Mouse (Mus musculus): ENCODE measurements around the gene Prrc2b.

Prrc2b gene

DNA sequence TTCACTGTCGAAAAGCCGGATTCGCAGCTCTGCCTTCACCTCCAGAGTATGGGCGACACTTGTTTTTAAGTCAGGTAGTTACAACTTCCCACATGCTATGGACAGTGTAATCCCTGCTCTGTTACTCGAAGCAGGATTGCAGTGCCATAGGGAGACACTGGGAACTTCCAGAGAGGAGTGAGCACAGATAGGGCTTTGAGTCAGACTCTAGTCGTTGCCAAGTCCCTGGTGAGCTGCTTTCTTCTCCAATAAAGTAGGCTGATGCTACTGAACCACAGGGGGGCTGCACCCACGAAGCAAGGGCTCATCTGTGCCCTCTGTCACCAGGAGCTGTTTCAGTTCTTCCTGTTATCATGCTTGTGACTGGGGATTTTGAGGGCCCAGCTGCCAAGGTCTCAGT, 70.7 kb downstream of the Prrc2b start:
- no peak for DNase-seq (ENCODE audit: low read depth, low spot score)

- no peak for DNase-seq (ENCODE audit: low read depth, low spot score)
Measured at GRCm38 (mm10) chr2:32222057-32222456, 71.2 kb downstream of the Prrc2b start.

GRCm38 (mm10) chr2:32235433-32235832, 84.6 kb downstream of the Prrc2b start:
- no peak for DNase-seq (ENCODE audit: low read depth, low spot score)

GRCm38 (mm10) chr2:32235886-32236759, 85.2 kb downstream of the Prrc2b start, which contains the start of gene Pomt1:
TSS of gene Pomt1 (plus strand) at chr2:32236590.
- peak; percentile 85 for DNase-seq (ENCODE audit: low read depth, low spot score)

GRCm38 (mm10) chr2:32236760-32237487, 86.0 kb downstream of the Prrc2b start:
- peak; percentile 28 for DNase-seq (ENCODE audit: low read depth, low spot score)

- DNase-seq (ENCODE audit: low read depth, low spot score): no peak
Measured at GRCm38 (mm10) chr2:32237571-32237970, 86.7 kb downstream of the Prrc2b start.

DNA sequence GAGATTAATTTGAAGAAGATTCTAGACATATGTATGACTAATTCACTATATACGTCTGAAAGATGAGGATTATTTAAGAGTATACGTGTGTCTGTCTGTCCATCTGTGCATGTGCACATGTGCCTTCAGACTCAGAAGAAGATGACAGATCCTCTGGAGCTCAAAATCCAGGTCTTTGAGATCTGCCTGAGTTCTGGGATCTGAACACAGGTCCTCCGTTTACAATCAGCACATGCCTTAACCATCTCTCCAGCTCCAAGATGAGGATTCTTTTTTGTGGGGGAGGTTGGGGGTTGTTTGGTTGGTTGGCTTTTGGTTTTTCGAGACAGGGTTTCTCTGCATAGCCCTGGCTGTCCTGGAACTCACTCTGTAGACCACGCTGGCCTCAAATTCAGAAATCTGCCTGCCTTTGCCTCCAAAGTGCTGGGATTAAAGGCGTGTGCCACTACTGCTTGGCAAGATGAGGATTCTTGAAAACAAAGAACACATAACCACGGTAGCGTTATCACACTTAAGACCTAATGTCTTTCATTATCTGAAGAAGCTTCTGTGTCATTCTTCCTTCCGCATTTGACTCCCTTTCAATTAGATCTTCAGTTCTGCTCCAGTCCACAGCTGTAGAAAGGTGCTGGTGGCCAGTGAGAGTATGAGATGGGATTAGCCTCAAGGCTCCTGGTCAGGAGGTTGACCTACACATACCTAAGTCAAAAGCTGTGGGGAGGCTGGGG, 88.0 kb downstream of the Prrc2b start:
- DNase-seq (ENCODE audit: low read depth, low spot score): no peak

DNA sequence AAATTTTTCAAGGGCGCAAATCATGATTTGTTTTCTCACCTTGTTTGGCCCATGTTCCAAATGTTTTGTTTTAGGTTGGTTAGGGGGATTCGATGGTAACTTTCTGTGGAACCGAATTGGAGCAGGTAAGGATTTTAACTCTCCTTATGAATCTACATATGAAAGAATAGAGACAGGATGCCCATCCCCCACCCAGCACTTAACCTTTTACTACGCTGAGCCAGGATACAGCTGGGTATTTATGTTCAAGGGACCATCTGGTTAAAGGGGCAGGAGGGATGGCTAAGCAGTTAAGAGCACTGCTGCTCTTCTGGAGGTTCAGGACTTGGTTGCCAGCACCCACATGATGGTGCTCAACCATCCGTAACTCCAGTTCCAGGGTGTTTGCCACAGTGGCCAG, 89.7 kb downstream of the Prrc2b start:
- no peak for DNase-seq (ENCODE audit: low read depth, low spot score)

DNA sequence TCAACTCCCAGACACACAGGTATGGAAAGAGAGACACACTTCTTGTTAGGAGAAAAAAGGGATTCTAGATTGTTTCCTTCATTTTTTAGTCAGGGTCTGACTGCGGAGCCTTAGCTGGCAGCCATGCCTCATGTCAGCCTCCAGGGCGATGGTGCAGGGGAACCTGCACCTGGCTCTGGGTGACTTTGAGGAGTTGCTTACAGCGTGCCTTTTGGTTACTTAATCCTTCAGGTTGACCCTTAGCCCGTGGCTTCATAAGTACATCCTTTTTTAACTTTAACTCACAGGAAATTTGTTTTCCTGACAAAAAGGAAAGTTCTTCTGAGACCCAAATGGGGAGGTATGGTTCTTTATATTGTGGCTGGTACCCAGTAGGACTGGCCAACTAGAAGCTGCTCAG, 92.1 kb downstream of the Prrc2b start:
- no peak for DNase-seq (ENCODE audit: low read depth, low spot score)

DNA sequence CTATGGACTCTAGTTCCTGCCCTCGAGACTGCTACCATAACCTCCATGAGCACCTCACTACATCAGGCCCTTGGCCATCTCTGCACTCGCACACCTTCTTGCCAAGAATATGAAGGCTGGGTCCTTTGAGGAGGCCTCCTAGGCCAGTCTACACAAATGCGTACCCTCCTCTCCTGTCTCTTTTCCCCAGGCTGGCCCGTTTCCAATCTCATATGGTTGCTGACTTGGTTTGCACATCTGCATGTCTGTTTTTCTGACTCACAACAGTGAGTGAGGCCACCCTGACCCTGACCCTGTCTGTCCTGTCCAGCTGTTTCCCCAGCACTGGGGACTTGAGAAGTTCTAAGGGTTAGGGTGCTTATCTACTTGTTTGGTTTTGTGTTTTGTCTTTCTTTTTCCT, 95.9 kb downstream of the Prrc2b start:
- no peak for DNase-seq (ENCODE audit: low read depth, low spot score)

DNA sequence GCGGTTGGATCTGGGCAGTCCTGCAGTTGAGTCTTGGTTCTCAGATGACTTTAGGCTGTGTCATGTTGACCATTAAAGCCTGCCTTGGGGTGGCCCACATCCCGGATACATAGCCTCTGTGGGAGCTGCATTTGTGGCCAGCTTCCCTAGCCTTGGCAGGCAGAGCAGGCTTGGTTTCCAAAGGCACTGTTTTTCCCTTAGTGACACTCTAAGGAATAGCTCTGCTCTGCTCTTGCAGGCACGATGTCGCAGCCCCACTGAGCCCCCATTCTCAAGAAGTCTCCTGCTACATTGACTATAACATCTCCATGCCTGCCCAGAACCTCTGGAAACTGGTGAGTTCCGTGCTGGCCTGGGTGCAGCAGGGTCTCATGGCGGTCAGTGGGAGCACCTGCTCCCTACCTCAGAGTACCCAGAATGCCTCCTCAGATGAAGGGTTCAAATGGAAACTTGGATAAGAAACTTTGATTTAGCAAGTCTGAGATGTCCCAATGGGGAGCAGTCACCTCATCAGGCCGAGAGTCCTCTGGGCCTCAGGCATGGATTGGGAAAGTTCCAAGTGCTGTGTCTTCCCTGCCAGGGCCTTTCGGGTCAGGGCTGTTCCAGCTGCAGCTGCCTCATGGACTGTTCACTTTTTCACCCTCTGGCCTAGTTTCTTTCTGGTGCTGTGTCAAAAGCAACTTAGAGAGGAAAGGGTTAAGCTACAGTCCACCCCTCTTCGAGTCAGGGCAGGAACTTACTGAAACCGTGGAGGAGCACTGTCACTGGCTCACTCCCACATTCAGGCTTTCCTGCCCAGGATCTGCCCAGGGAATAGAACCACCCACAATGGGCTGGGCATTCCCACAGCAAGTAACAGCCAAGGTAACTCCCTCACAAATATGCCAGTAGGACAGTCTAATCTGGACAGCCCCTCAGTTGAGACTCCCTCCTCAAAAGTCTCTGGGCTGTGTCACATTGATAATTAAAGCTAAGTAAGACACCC, 97.8 kb downstream of the Prrc2b start:
- DNase-seq (ENCODE audit: low read depth, low spot score): no peak

DNA sequence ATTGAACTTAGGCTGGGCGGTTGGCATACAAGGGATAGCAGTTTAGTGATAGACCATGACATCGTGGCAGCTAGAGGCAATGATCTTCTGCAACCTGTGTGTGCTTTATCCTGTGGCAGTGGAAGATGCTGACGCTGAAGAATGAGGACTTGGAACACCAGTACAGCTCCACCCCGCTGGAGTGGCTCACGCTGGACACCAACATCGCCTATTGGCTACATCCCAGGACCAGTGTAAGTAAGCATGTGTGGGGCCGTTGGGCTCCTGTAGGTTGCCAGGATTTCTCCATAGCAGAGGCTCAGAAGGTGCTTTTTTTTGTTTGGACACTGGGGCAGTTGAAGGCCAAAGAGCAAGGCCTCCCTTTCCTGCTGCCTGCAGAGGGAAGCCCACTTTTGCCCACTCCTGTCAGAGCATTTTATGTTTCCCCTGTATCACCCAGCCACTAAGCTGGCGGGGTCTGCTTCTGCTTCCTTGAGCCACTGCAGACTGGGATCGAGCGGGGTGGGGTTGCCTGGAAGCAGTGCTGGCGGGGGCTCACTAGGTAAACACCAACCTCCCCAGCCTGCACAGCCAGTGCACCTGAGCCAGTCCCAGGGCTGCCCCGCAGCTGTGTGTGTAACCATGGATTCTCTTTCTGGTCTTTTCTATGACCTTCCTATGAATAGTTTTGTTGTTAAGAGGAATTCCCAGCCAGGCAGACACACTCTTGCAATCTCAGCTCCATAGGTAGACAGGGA, 101.1 kb downstream of the Prrc2b start:
- no peak for DNase-seq (ENCODE audit: low read depth, low spot score)

- no peak for DNase-seq (ENCODE audit: low read depth, low spot score)
Measured at GRCm38 (mm10) chr2:32252658-32253057, 101.8 kb downstream of the Prrc2b start.

- no peak for DNase-seq (ENCODE audit: low read depth, low spot score)
Measured at GRCm38 (mm10) chr2:32253352-32253751, 102.5 kb downstream of the Prrc2b start.

DNA sequence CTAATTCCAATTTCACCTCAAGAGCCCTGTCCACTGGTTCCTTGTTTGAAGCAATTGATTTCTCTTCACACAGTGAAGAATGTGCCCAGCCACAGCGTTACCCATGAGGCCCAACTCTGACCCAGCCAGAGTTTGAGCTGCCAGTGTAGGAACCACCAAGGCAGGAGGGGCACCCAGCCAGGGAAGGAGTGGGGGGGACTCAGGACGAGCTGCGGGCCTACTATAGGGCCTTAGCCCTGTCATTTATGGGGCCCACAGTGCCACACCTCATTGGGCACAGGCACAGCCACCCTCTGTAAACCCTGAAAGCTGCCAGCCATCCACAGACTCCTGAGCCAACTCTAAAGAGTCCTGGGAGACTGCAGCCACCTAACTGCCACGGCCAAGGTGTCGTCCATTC, 103.7 kb downstream of the Prrc2b start:
- no peak for DNase-seq (ENCODE audit: low read depth, low spot score)

- no peak for DNase-seq (ENCODE audit: low read depth, low spot score)
Measured at GRCm38 (mm10) chr2:32256273-32256672, 105.4 kb downstream of the Prrc2b start.

GRCm38 (mm10) chr2:32258887-32259533, 108.1 kb downstream of the Prrc2b start:
- DNase-seq (ENCODE audit: low read depth, low spot score): no peak

- DNase-seq (ENCODE audit: low read depth, low spot score): peak; percentile 78
Measured at GRCm38 (mm10) chr2:32259657-32260417, 109.0 kb downstream of the Prrc2b start, which contains the start of gene Uck1. TSS of gene Uck1 (minus strand) at chr2:32260159.

- DNase-seq (ENCODE audit: low read depth, low spot score): no peak
Measured at GRCm38 (mm10) chr2:32260635-32261034, 109.8 kb downstream of the Prrc2b start.

All from retina, adult 2 months (tissue).